Mouse (Mus musculus): ENCODE data around the gene Pwwp2b.

GRCm38 (mm10) chr7:139215946-139216345 lies 32.3 kb upstream of the Pwwp2b start:
- TF ChIP-seq CTCF (IDR thresholded peaks at IDR 0.05; ENCODE audit: extremely low read depth, insufficient read depth, low read length): no peak
- TF ChIP-seq POLR2A (IDR thresholded peaks at IDR 0.05; ENCODE audit: extremely low read depth, insufficient read depth, low read length): no peak

Data from cortical plate, adult 2 months (tissue).